Mouse (Mus musculus) embryonic facial prominence, embryonic 11.5 days (tissue): ENCODE data around the gene Pigc. TPM values are rescaled to one million over a fixed set of nuclear protein-coding genes. Genes with fewer than 3 reads are reported as not detected.
A peak's percentile ranks its signal among the peaks of the same experiment; 100 is the strongest.

Experiments
- ATAC-seq: fragments of 200-750 bp; cut with Nextera tagmentation; replicated peaks from 2 replicates; pipeline ENCODE4 v1.8.0; 2017; ENCODE audit warnings: low read depth; ENCODE audit not compliant: insufficient number of reproducible peaks, low FRiP score, low TSS enrichment
- DNase-seq: peaks from one replicate; pipeline ENCODE4 v3.0.0-alpha.2; 2015; ENCODE audit warnings: low spot score
- H3K27ac ChIP-seq: fragments of 300-500 bp; sonication (generic); replicated peaks from 2 replicates; pipeline ENCODE4 v1.5.1; 2014; ENCODE audit warnings: mild to moderate bottlenecking, low read depth, low read length, control low read depth
- H3K27me3 ChIP-seq: fragments of 300-500 bp; sonication (generic); 2 replicates; pipeline ENCODE4 v1.6.1; 2014; ENCODE audit warnings: mild to moderate bottlenecking, low read length, moderate library complexity, mixed read lengths; ENCODE audit not compliant: control insufficient read depth, insufficient read depth
- H3K36me3 ChIP-seq: fragments of 300-500 bp; sonication (generic); replicated peaks from 2 replicates; pipeline ENCODE4 v1.6.1; 2014; ENCODE audit warnings: low read depth, mild to moderate bottlenecking, low read length, moderate library complexity, mixed read lengths; ENCODE audit not compliant: control insufficient read depth, insufficient read depth
- H3K4me1 ChIP-seq: fragments of 300-500 bp; sonication (generic); 2 replicates; pipeline ENCODE4 v1.6.1; 2014; ENCODE audit warnings: low read length, mixed read lengths; ENCODE audit not compliant: control insufficient read depth, insufficient read depth
- H3K4me2 ChIP-seq: fragments of 300-500 bp; sonication (generic); 2 replicates; pipeline ENCODE4 v1.6.1; 2014; ENCODE audit warnings: low read depth, mild to moderate bottlenecking, control low read depth, low read length, moderate library complexity
- H3K4me3 ChIP-seq: fragments of 300-500 bp; sonication (generic); 2 replicates; pipeline ENCODE4 v1.5.1; 2014; ENCODE audit warnings: low read depth, low read length, control low read depth
- H3K9ac ChIP-seq: fragments of 300-500 bp; sonication (generic); replicated peaks from 2 replicates; pipeline ENCODE4 v1.6.1; 2014; ENCODE audit warnings: mild to moderate bottlenecking, control low read depth, low read length
- H3K9me3 ChIP-seq: fragments of 300-500 bp; sonication (generic); replicated peaks from 2 replicates; pipeline ENCODE4 v1.6.1; 2016; ENCODE audit warnings: mild to moderate bottlenecking, low read length, inconsistent platforms, mixed read lengths; ENCODE audit not compliant: control insufficient read depth
- WGBS: fragments of 180-500 bp; shearing (Covaris S2); extraction: QIAGEN DNeasy Blood & Tissue Kit; methylation state at CpG from one replicate; pipeline ENCODE4 v1.1.7; 2014; 5-methylcytosine and 5-hydroxymethylcytosine counted together
- polyA plus RNA-seq: library from polyadenylated mRNA; unstranded; fragments of >200 nt; fragmentation: Nextera tagmentation; extraction: Ambion mirVana; gene quantifications from 2 replicates; pipeline ENCODE4 v1.2.1, GENCODE M21; 2014

Pigc gene
- polyA plus RNA-seq, result 37.5 and 41.4 TPM in 2 replicates

DNA sequence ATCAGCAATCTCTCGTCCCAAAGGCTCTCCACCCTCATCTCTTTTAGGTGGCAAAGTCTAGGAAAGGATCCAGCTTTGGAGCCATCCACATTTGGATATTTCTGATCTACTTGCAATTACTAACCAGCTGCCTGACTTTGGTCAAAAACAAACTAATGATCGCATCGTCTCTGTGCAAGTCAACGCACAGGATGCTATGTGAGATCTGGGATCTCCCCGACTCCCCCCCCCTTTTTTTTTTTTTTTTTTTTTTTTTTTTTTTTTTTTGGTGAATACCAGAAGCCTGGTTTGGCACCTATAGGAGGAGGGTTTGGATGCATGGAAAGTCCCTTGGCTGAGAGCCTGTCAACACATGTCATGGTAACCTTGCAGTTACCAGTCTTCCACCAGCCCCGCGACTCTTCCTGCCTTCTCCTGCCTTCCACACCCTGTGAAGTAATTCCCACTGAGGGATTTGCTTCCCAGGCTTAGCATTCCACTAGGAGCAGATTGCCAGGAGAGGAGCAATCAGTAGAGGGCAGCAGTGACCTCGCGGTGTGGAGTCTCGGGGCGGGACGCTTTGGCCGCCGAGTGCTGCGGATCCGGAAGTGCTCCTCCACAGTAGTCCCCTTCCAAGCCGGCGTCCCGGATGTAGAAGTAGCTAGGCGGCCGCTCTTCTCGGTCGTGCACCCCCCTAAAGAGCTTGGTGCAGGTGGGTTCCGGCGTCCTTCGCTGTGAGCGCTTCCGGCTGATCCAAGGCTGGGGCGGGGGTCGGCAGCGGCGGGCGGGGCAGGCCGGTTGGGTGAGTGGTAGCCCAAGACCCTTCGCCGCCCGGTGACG lies at the start of gene Pigc:
Gene Pigc (plus strand): TSS at position 598 of the 819 bp plus-strand sequence.
- H3K36me3 ChIP-seq, result no peaks in the 10 kb centered on the region
- peak within 1 kb of the TSS; percentile 75 for H3K9ac ChIP-seq
- H3K27ac ChIP-seq, result peak within 1 kb of the TSS; percentile 16; the same call in 1 of the 2 replicates
- DNase-seq, result peak; percentile 96
- ATAC-seq, result peak; percentile 97
- no peaks in the 10 kb centered on the region for H3K4me1 ChIP-seq
- peak within 1 kb of the TSS; percentile 55 for H3K4me3 ChIP-seq
- H3K4me2 ChIP-seq, result peak within 1 kb of the TSS; percentile 25
- WGBS, result 3% methylated on average over 38 of the region's 38 CpGs
- H3K9me3 ChIP-seq, result no peaks in the 10 kb centered on the region
- no peaks in the 10 kb centered on the region for H3K27me3 ChIP-seq

DNA sequence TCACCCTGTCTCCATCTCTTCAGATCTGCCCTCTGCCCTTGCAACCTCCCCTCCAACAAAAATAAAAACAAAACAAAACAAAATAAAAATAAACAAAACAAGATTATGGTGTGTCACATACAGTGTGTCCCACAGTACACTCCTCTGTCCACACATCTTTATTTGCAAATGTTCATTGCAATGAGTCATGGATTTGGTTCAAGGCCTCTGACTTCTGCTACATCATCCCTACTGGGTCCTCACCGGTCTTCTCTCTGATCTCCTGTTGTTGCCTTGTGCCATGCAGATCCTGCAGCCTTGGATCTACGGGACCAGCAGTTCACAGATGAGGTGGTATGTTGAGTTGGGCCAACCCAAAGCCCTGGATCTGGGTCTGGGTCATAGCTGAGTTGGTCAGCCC lies 49.4 kb upstream of the Pigc start:
- no peak overlapping the region for H3K9ac ChIP-seq
- DNase-seq (no peak), ATAC-seq (no peak)
- no peaks in the 10 kb centered on the region for H3K4me1 ChIP-seq
- no peaks in the 10 kb centered on the region for H3K9me3 ChIP-seq
- no peak overlapping the region for H3K4me2 ChIP-seq
- no peak overlapping the region for H3K27ac ChIP-seq
- no peak overlapping the region for H3K4me3 ChIP-seq
- no peaks in the 10 kb centered on the region for H3K27me3 ChIP-seq
- H3K36me3 ChIP-seq, result no peaks in the 10 kb centered on the region
- WGBS, result 94% methylated on average over 2 of the region's 2 CpGs

DNA sequence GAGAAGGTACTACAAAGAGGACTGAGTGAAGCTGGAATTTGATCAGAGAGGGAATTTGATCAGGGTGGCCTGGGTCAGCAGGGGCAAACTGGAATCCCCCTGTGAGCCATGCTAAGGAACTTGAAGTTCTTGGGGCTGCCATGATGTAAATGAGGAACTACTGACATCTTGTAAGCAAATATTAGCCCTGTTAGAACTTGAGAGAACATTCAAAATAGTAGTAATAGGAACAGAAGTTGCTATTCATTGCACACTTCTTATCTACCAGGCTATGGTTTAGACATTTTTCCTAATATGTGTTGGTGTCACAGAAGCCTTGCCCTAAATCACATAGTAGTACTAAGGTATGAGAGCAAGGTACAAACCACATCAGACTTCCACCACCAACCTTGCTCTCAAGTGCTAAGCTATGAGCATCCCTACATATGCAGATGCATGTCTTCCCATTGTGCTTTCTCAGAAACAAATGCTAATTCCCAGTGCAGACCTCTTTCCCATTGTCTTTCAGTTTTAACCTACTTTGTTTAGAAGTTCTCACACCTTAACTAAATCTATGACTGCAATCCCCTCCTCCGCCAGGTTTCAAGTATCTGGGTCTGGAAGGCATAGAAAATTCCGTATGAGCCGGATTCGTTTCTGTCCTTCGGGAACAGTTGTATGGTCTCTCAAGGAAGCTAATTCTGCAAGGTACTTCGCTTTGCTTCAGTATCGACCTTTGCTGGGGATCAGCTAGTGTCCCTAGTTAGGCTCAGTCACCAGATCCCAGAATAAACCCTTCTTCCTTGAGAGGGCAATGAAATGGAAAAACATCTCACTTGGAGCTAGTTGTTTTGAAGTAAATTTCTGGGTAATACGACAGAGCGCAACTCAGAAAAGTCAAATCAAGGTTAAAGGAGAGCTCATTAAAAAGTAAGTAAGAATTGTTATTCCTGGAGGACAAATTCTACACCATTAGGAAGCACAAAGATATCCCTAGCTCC lies 48.2 kb upstream of the Pigc start:
- Histone ChIP-seq H3K4me2 (no peak overlapping the region), H3K4me3 (no peak overlapping the region), H3K27me3 (no peaks in the 10 kb centered on the region), H3K27ac (no peak overlapping the region), H3K4me1 (no peaks in the 10 kb centered on the region), H3K9ac (no peak overlapping the region), H3K9me3 (no peaks in the 10 kb centered on the region), H3K36me3 (no peaks in the 10 kb centered on the region)
- ATAC-seq (no peak), DNase-seq (no peak)
- 79% methylated on average over 9 of the region's 9 CpGs for WGBS

DNA sequence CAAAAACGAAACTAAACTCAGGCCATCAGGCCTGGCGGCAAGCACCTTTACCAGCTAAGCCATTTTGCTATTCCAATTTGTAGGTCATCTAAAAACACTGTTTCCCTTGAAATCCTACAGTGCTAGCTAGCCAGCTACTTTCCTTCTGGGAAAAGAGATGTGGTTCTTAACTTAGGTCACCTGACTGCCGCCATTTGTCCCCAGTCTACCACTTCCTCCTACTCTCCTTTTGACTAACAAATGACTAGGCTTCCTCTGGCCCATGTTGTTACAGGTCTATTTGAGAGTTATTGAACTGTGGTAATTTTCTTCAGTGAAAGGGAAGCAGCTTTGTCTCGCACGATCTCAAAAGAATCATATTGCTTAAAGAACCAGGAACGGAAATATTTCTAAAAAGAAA lies 47.1 kb upstream of the Pigc start:
- no peaks in the 10 kb centered on the region for H3K4me1 ChIP-seq
- H3K4me3 ChIP-seq, result no peak overlapping the region
- no peaks in the 10 kb centered on the region for H3K27me3 ChIP-seq
- H3K36me3 ChIP-seq, result no peaks in the 10 kb centered on the region
- H3K27ac ChIP-seq, result no peak overlapping the region
- H3K9ac ChIP-seq, result no peak overlapping the region
- no peaks in the 10 kb centered on the region for H3K9me3 ChIP-seq
- H3K4me2 ChIP-seq, result no peak overlapping the region
- ATAC-seq (no peak), DNase-seq (no peak)
- WGBS, result 82% methylated on average over 6 of the region's 6 CpGs

DNA sequence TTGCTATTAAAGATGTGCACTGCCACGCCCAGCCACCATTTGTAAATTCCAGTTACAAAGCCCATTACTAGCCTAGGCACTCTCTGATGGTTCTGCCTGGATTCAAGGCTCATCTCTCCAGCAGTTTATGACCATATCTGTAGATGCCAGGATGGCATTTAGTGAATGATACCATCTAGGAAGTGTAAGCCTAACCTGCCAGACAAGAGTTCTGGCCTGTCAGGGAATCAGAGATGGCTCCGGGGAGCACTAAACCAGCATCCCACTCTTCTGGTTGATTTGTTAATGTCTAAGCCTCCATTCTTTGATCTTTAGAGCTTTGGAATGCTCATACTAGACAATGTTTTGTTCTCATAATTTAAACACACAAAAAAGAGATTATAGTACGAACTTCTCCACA lies 44.7 kb upstream of the Pigc start:
- Histone ChIP-seq H3K9ac (no peak overlapping the region), H3K27ac (no peak overlapping the region), H3K36me3 (no peaks in the 10 kb centered on the region), H3K4me1 (no peaks in the 10 kb centered on the region), H3K4me3 (no peak overlapping the region), H3K9me3 (no peaks in the 10 kb centered on the region), H3K27me3 (no peaks in the 10 kb centered on the region), H3K4me2 (no peak overlapping the region)
- DNase-seq (no peak), ATAC-seq (no peak)
- 76% methylated on average over 3 of the region's 3 CpGs for WGBS

DNA sequence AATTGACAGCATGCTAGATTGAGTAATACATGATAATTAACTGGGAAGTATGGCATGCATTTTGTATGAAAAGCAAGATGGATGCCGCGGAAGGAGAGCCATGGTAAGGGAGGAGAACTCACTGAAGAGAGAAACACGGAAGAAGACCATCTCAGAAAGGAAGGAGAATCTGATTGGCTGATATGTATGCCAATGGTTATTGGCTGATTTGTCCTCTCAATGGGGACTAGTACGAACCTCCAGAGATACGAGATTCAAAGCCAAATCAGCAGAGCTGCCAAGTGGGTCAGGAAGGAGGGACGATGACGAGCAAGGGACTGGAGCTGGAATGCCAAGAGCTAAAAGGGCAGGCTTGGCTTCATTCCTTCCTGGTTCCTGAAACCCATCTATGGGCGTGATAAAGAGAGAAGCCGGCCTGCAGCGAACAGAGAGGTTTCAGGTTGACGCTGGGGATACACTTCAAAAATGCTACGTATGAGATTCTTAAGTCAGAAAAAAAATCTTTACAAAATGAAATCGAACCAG lies 43.6 kb upstream of the Pigc start:
- WGBS, result 84% methylated on average over 13 of the region's 13 CpGs
- Histone ChIP-seq H3K36me3 (no peaks in the 10 kb centered on the region), H3K4me2 (no peak overlapping the region), H3K4me1 (no peaks in the 10 kb centered on the region), H3K4me3 (no peak overlapping the region), H3K9me3 (no peaks in the 10 kb centered on the region), H3K27ac (no peak overlapping the region), H3K9ac (no peak overlapping the region), H3K27me3 (no peaks in the 10 kb centered on the region)
- DNase-seq, result no peak
- ATAC-seq, result no peak

DNA sequence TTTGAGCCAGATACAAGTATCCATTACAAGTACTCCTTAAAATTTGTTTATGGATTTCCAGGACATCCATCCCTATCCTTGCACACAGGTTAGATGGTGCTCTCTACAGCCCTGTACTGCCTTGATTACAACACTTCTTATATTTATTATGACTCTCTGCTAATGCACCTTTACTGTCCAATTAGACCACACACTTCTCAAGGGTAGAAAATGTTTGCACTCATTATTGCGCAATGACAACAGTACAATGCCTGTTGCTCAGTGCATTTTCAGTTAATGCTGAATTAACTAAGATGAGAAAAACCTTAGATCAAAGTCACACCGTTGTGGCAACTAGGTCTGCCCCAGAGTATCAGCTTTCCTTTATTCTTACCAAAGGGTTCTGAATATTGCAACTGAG lies 41.0 kb upstream of the Pigc start:
- H3K36me3 ChIP-seq, result no peaks in the 10 kb centered on the region
- DNase-seq (no peak), ATAC-seq (no peak)
- H3K4me2 ChIP-seq, result no peak overlapping the region
- no peaks in the 10 kb centered on the region for H3K9me3 ChIP-seq
- 86% methylated on average over 2 of the region's 2 CpGs for WGBS
- H3K4me1 ChIP-seq, result no peaks in the 10 kb centered on the region
- H3K27ac ChIP-seq, result no peak overlapping the region
- no peak overlapping the region for H3K4me3 ChIP-seq
- no peak overlapping the region for H3K9ac ChIP-seq
- no peaks in the 10 kb centered on the region for H3K27me3 ChIP-seq
